Mouse (Mus musculus): Measurements from ENCODE around the gene Hoxd11.

Hoxd11 gene

GRCm38 (mm10) chr2:74703720-74704392 lies 24.5 kb downstream of the Hoxd11 start:
- DNase-seq (ENCODE audit: low read depth, low spot score): no peak
- H3K36me3 ChIP-seq (ENCODE audit: control insufficient read depth, insufficient read depth, low read length, poor library complexity, severe bottlenecking): no peaks in the 10 kb centered on the region
- peaks cover 3% of the 10 kb centered on the region for H3K27me3 ChIP-seq (ENCODE audit: control insufficient read depth, insufficient read depth, low read length, poor library complexity, severe bottlenecking)

GRCm38 (mm10) chr2:74704393-74704998 lies 25.1 kb downstream of the Hoxd11 start, which contains the start of gene Hoxd8:
Gene Hoxd8, plus strand, starts transcription at chr2:74704615.
- DNase-seq (ENCODE audit: low read depth, low spot score): no peak
- no peaks in the 10 kb centered on the region for H3K36me3 ChIP-seq (ENCODE audit: control insufficient read depth, insufficient read depth, low read length, poor library complexity, severe bottlenecking)
- peaks cover 3% of the 10 kb centered on the region for H3K27me3 ChIP-seq (ENCODE audit: control insufficient read depth, insufficient read depth, low read length, poor library complexity, severe bottlenecking)

GRCm38 (mm10) chr2:74704999-74705466 lies 25.7 kb downstream of the Hoxd11 start:
- no peak for DNase-seq (ENCODE audit: low read depth, low spot score)
- peaks cover 3% of the 10 kb centered on the region for H3K27me3 ChIP-seq (ENCODE audit: control insufficient read depth, insufficient read depth, low read length, poor library complexity, severe bottlenecking)

GRCm38 (mm10) chr2:74705467-74706089 lies 26.2 kb downstream of the Hoxd11 start:
- Histone ChIP-seq H3K27me3 (ENCODE audit: control insufficient read depth, insufficient read depth, low read length, poor library complexity, severe bottlenecking) (peaks cover 3% of the 10 kb centered on the region), H3K36me3 (ENCODE audit: control insufficient read depth, insufficient read depth, low read length, poor library complexity, severe bottlenecking) (no peaks in the 10 kb centered on the region)
- DNase-seq (ENCODE audit: low read depth, low spot score): no peak

More at GRCm38 (mm10) chr2:74704999-74705466, 25.7 kb downstream of the Hoxd11 start:
- no peaks in the 10 kb centered on the region for H3K36me3 ChIP-seq (ENCODE audit: control insufficient read depth, insufficient read depth, low read length, poor library complexity, severe bottlenecking)

GRCm38 (mm10) chr2:74706393-74706960 lies 27.1 kb downstream of the Hoxd11 start:
- H3K36me3 ChIP-seq (ENCODE audit: control insufficient read depth, insufficient read depth, low read length, poor library complexity, severe bottlenecking): no peaks in the 10 kb centered on the region
- H3K27me3 ChIP-seq (ENCODE audit: control insufficient read depth, insufficient read depth, low read length, poor library complexity, severe bottlenecking): peaks cover 3% of the 10 kb centered on the region

GRCm38 (mm10) chr2:74707599-74707998 lies 28.2 kb downstream of the Hoxd11 start:
- DNase-seq (ENCODE audit: low read depth, low spot score): no peak
- no peaks in the 10 kb centered on the region for H3K36me3 ChIP-seq (ENCODE audit: control insufficient read depth, insufficient read depth, low read length, poor library complexity, severe bottlenecking)
- peaks cover 3% of the 10 kb centered on the region for H3K27me3 ChIP-seq (ENCODE audit: control insufficient read depth, insufficient read depth, low read length, poor library complexity, severe bottlenecking)

More at GRCm38 (mm10) chr2:74706393-74706960, 27.1 kb downstream of the Hoxd11 start:
- DNase-seq (ENCODE audit: low read depth, low spot score): no peak

- no peak for DNase-seq (ENCODE audit: low read depth, low spot score)
- H3K27me3 ChIP-seq (ENCODE audit: control insufficient read depth, insufficient read depth, low read length, poor library complexity, severe bottlenecking): peaks cover 3% of the 10 kb centered on the region
- H3K36me3 ChIP-seq (ENCODE audit: control insufficient read depth, insufficient read depth, low read length, poor library complexity, severe bottlenecking): no peaks in the 10 kb centered on the region
Measured at GRCm38 (mm10) chr2:74708676-74709075, 29.3 kb downstream of the Hoxd11 start.

GRCm38 (mm10) chr2:74709465-74710419 lies 30.4 kb downstream of the Hoxd11 start:
- H3K36me3 ChIP-seq (ENCODE audit: control insufficient read depth, insufficient read depth, low read length, poor library complexity, severe bottlenecking): no peaks in the 10 kb centered on the region
- DNase-seq (ENCODE audit: low read depth, low spot score): no peak
- H3K27me3 ChIP-seq (ENCODE audit: control insufficient read depth, insufficient read depth, low read length, poor library complexity, severe bottlenecking): peaks cover 3% of the 10 kb centered on the region

GRCm38 (mm10) chr2:74710929-74711543 lies 31.7 kb downstream of the Hoxd11 start:
- DNase-seq (ENCODE audit: low read depth, low spot score): no peak
- Histone ChIP-seq H3K36me3 (ENCODE audit: control insufficient read depth, insufficient read depth, low read length, poor library complexity, severe bottlenecking) (no peaks in the 10 kb centered on the region), H3K27me3 (ENCODE audit: control insufficient read depth, insufficient read depth, low read length, poor library complexity, severe bottlenecking) (no peaks in the 10 kb centered on the region)

- no peaks in the 10 kb centered on the region for H3K27me3 ChIP-seq (ENCODE audit: control insufficient read depth, insufficient read depth, low read length, poor library complexity, severe bottlenecking)
- DNase-seq (ENCODE audit: low read depth, low spot score): no peak
- H3K36me3 ChIP-seq (ENCODE audit: control insufficient read depth, insufficient read depth, low read length, poor library complexity, severe bottlenecking): no peaks in the 10 kb centered on the region
Measured at GRCm38 (mm10) chr2:74711721-74712621, 32.6 kb downstream of the Hoxd11 start, which contains the start of the genes Hoxd3 and Hoxd4. Gene Hoxd3, plus strand, starts transcription at chr2:74711927. Gene Hoxd4, plus strand, starts transcription at chr2:74711929.

GRCm38 (mm10) chr2:74713239-74714150 lies 34.1 kb downstream of the Hoxd11 start:
- DNase-seq (ENCODE audit: low read depth, low spot score): no peak
- Histone ChIP-seq H3K36me3 (ENCODE audit: control insufficient read depth, insufficient read depth, low read length, poor library complexity, severe bottlenecking) (no peaks in the 10 kb centered on the region), H3K27me3 (ENCODE audit: control insufficient read depth, insufficient read depth, low read length, poor library complexity, severe bottlenecking) (no peaks in the 10 kb centered on the region)

GRCm38 (mm10) chr2:74714156-74714789 lies 34.9 kb downstream of the Hoxd11 start:
- DNase-seq (ENCODE audit: low read depth, low spot score): no peak
- Histone ChIP-seq H3K36me3 (ENCODE audit: control insufficient read depth, insufficient read depth, low read length, poor library complexity, severe bottlenecking) (no peaks in the 10 kb centered on the region), H3K27me3 (ENCODE audit: control insufficient read depth, insufficient read depth, low read length, poor library complexity, severe bottlenecking) (no peaks in the 10 kb centered on the region)

Data from splenic B cell, adult 2 months (primary cell).